Mouse (Mus musculus) megakaryocyte, embryonic 14.5 days (primary cell): Measurements from ENCODE around the gene Myo1a.

Experiments
- FLI1 ChIP-seq: IDR thresholded peaks from 2 replicates; pipeline ENCODE4 v1.6.1; 2012; ENCODE audit warnings: low read length, inconsistent platforms, mixed read lengths
- GATA1 ChIP-seq: IDR thresholded peaks from 3 replicates; pipeline ENCODE4 v1.6.1; 2012; ENCODE audit warnings: mixed read lengths, low read length, inconsistent platforms, borderline replicate concordance

GRCm38 (mm10) chr10:127704293-127704692, 677 bp upstream of the Myo1a start:
- no peak for TF ChIP-seq GATA1
- TF ChIP-seq FLI1 = no peak
